Mouse (Mus musculus): ENCODE data around the gene Gm18336.
"Not testable (repeated sequence)": the region's sequence is repeated elsewhere in the genome, so short reads cannot be mapped to it uniquely, and the experiment has no call there.

DNA sequence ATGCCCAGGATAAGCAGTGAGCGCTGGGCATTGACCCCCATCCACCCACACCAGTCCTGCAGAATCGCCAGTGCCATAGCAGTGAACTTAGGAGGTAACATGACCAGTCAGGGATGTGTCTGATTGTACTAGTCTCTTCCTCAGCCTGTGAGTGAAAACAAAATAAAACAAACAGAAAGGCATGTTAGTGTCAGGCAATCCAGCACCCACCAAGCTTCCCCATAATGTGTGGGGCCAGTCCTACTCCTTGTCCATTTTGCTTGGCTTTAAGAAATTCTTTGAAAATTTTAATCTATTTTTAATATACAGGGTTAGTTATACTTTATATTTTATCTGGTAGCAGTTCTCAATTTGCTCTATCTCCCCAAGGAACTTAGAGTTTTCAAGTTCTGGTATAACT is at the start of gene Gm18336:
- not testable (repeated sequence) for TF ChIP-seq GATA1 (IDR thresholded peaks at IDR 0.05; ENCODE audit: borderline replicate concordance, low read length); FLI1 (IDR thresholded peaks at IDR 0.05; ENCODE audit: low read length)

Measured in megakaryocyte, embryonic 14.5 days (primary cell).